Mouse (Mus musculus): ENCODE data around the gene Cacng8.

DNA sequence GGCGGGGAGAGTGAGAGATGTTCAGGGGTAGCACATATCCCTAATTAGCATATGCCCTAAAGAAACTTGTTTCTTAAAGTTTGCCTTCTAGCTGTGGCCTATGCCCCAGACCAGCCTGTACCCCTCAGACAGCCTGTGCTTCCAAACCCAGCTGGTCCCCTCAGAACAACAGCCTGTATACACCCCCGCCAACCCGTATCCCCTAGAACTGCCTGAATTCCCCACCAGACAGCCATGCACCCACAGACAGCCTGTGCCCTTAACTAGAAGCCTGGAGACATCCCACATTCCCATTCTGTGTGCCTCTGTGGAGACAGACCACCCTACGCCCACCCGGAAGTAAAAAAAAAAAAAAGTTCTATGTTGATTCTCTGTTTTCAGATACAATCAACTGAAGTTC, 34.7 kb downstream of the Cacng8 start:
- no peak for TF ChIP-seq GATA1 (IDR thresholded peaks at IDR 0.05; ENCODE audit: borderline replicate concordance, low read length)
- no peak for TF ChIP-seq FLI1 (IDR thresholded peaks at IDR 0.05; ENCODE audit: low read length)

All from megakaryocyte, embryonic 14.5 days (primary cell).